Mouse (Mus musculus) lung, postnatal 0 days (tissue): Measurements from ENCODE around the gene Fam69b.

Source experiments
- CTCF ChIP-seq: IDR thresholded peaks from 2 replicates; pipeline ENCODE4 v1.5.1; 2016; ENCODE audit warnings: antibody characterized with exemption, mild to moderate bottlenecking
- EP300 ChIP-seq: IDR thresholded peaks from 2 replicates; pipeline ENCODE4 v1.6.1; 2016; ENCODE audit warnings: antibody characterized with exemption, mild to moderate bottlenecking, control low read depth

- TF ChIP-seq CTCF = no peak
- TF ChIP-seq EP300 = no peak
Measured at GRCm38 (mm10) chr2:26617928-26618327, 10.3 kb upstream of the Fam69b start.
